In the genomic region with DNA sequence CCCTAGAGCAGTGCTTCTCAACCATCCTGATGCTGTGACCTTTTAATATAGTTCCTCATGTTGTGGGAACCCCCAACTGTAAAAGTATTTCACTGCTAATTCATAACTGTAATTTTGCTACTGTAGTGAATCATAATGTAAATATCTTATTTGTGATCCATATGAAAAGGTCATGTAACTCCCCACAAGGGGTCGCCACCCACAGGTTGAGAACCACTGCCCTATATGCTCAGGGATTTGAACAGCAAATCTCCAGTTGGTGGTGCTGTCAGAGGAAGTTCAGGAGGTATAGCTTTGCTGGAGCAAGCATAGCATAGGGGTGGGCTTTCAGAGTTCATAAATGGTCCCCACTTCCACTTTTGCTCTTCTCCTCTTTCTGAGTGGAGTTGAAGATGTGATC, we compare ENCODE assay signal across 8 mouse cellular contexts.
DNase-seq lines count a peak whose midpoint lies in the region; ATAC-seq and TF ChIP-seq lines count a peak whose summit lies in the region.
"Not testable (repeated sequence)": the region's sequence is repeated elsewhere in the genome, so short reads cannot be mapped to it uniquely, and the experiment has no call there.

No protein-coding gene starts in this region.

- not testable (repeated sequence) for TF ChIP-seq EP300 in MEL (IDR thresholded peaks at IDR 0.05; ENCODE audit: low read depth in 1 of 2, low read length in 2 of 2)

- peak; percentile 24 for TF ChIP-seq RAD21 in MEL (IDR thresholded peaks at IDR 0.05; ENCODE audit: low read depth, low read length)

- not testable (repeated sequence) for TF ChIP-seq POLR2A in MEL (IDR thresholded peaks at IDR 0.05; ENCODE audit: control insufficient read depth in 1 of 2, insufficient read depth in 1 of 2, low read depth in 1 of 2, low read length in 2 of 2, poor library complexity in 1 of 2)

- H3K79me2 ChIP-seq in MEL (ENCODE audit: control insufficient read depth, insufficient read depth, low read length, poor library complexity) = not testable (repeated sequence)

- not testable (repeated sequence) for H3K4me3 ChIP-seq in MEL (ENCODE audit: control insufficient read depth in 1 of 2, insufficient read depth in 1 of 2, low read depth in 2 of 2, low read length in 2 of 2); intestine, postnatal 0 days (ENCODE audit: low read depth, low read length)

- not testable (repeated sequence) for H3K9ac ChIP-seq in MEL (ENCODE audit: control insufficient read depth, low read depth, low read length, poor library complexity, severe bottlenecking); intestine, postnatal 0 days (ENCODE audit: low read depth, low read length)

- not testable (repeated sequence) for H3K27ac ChIP-seq in MEL (ENCODE audit: control insufficient read depth, low read depth, low read length); intestine, postnatal 0 days (ENCODE audit: low read depth, low read length)

- DNase-seq in A20 (ENCODE audit: low read depth, low spot score) (peak; percentile 37), MEL (ENCODE audit: low read depth, low spot score) (peak; percentile 42), liver (peak; percentile 29)
- peak; percentile 20 for DNase-seq in c-Kit-positive CD71-negative TER-119-negative erythroid progenitor cells, embryonic 14.5 days (ENCODE audit: low read depth)
- peak; percentile 23 for DNase-seq in lung, postnatal 36 days
- DNase-seq in spleen, postnatal 36 days (ENCODE audit: low spot score in 2 of 2) = peak; percentile 2 to 4
- peak; percentile 60 for DNase-seq in thymus, postnatal 14 days

- H3K36me3 ChIP-seq in MEL (ENCODE audit: control insufficient read depth in 1 of 2, insufficient read depth in 2 of 2, low read length in 2 of 2); intestine, postnatal 0 days (ENCODE audit: control insufficient read depth, insufficient read depth): not testable (repeated sequence)

- WGBS in intestine, postnatal 0 days = 41% methylated on average over 1 of the region's 1 CpGs

- ATAC-seq in intestine, postnatal 0 days = not testable (repeated sequence)

- not testable (repeated sequence) for H3K27me3 ChIP-seq in MEL (ENCODE audit: control insufficient read depth in 1 of 2, insufficient read depth in 2 of 2, low read length in 2 of 2); intestine, postnatal 0 days (replicated peaks; ENCODE audit: control insufficient read depth, insufficient read depth, low read length)

- H3K4me2 ChIP-seq in intestine, postnatal 0 days (replicated peaks; ENCODE audit: low read depth) = not testable (repeated sequence)

- H3K9me3 ChIP-seq in MEL (replicated peaks; ENCODE audit: insufficient read depth, low read length); intestine, postnatal 0 days (ENCODE audit: control insufficient read depth): not testable (repeated sequence)

- TF ChIP-seq CTCF in MEL (IDR thresholded peaks at IDR 0.05 in 2 of 3, conservative IDR thresholded peaks at IDR 0.05 in 1 of 3; ENCODE audit: control insufficient read depth in 1 of 3, insufficient read depth in 1 of 3, low read depth in 2 of 3, low read length in 3 of 3, poor library complexity in 1 of 3, severe bottlenecking in 1 of 3) = peak; percentile 13 to 41 (median 17); a peak in 4 of 6 replicates
- TF ChIP-seq CTCF in intestine, postnatal 0 days (IDR thresholded peaks at IDR 0.05; ENCODE audit: low read depth) = peak; percentile 52

- H3K4me1 ChIP-seq in MEL (ENCODE audit: control insufficient read depth in 1 of 2, insufficient read depth in 2 of 2, low read length in 2 of 2); intestine, postnatal 0 days (replicated peaks; ENCODE audit: control insufficient read depth, insufficient read depth, low read length): not testable (repeated sequence)

TF ChIP-seq in MEL, 35 proteins besides CTCF, POLR2A, EP300 and RAD21:
- peak; percentile 6; the same call in 1 of the 2 replicates for TF ChIP-seq ZC3H11A (IDR thresholded peaks at IDR 0.05; ENCODE audit: low read depth, low read length)
- TF ChIP-seq SMC3 (IDR thresholded peaks at IDR 0.05; ENCODE audit: low read depth, low read length) = peak; percentile 48
TF ChIP-seq in MEL: peak in this region for 2; not testable (repeated sequence) for 33.

Comparison
In these comparisons a context has a peak if more than half of its experiments do, and no peak if none do; other contexts are left out.
1. DNase-seq: peak in every context shown above with its lines; median percentile 60 in thymus, postnatal 14 days; 42 in MEL; 37 in A20; 29 in liver; 23 in lung, postnatal 36 days; 20 in c-Kit-positive CD71-negative TER-119-negative erythroid progenitor cells, embryonic 14.5 days; 3 in spleen, postnatal 36 days.